Mouse (Mus musculus) bone marrow macrophage, adult 2 months (primary cell): Measurements from ENCODE around the gene Marc2. TPM values are rescaled to one million over a fixed set of nuclear protein-coding genes. Genes with fewer than 3 reads are reported as not detected.

ENCODE experiments used
- H3K27ac ChIP-seq: 2 replicates; pipeline ENCODE4 v1.5.1; 2012; ENCODE audit warnings: low read depth, low read length; ENCODE audit not compliant: insufficient read depth
- H3K4me1 ChIP-seq: 2 replicates; pipeline ENCODE4 v1.6.1; 2012; ENCODE audit warnings: low read length; ENCODE audit not compliant: control insufficient read depth, insufficient read depth
- H3K4me3 ChIP-seq: 2 replicates; pipeline ENCODE4 v1.5.1; 2012; ENCODE audit warnings: mild to moderate bottlenecking, low read length, moderate library complexity; ENCODE audit not compliant: insufficient read depth
- CTCF ChIP-seq: IDR thresholded peaks from 2 replicates; pipeline ENCODE4 v1.5.1; 2012; ENCODE audit warnings: low read depth, mild to moderate bottlenecking, low read length, moderate library complexity
- POLR2A ChIP-seq: IDR thresholded peaks from 2 replicates; pipeline ENCODE4 v1.6.1; 2012; ENCODE audit warnings: mild to moderate bottlenecking, low read depth, low read length, borderline replicate concordance
- polyA plus RNA-seq: library from polyadenylated mRNA; stranded (reverse); fragments of >200 nt; gene quantifications from 2 replicates; pipeline ENCODE4 v1.2.4, GENCODE M21; 2012; ENCODE audit not compliant: missing spikeins, insufficient read depth, insufficient read length

The Marc2 gene
- polyA plus RNA-seq, 1 experiment: 143 TPM

- TF ChIP-seq POLR2A (no peak), CTCF (no peak)
- H3K27ac ChIP-seq: no peak overlapping the region
- H3K4me1 ChIP-seq: peaks cover 3% of the 10 kb centered on the region
- H3K4me3 ChIP-seq: no peak overlapping the region
Observed at GRCm38 (mm10) chr1:184836350-184836749, 9.9 kb downstream of the Marc2 start.

- no peak overlapping the region for H3K27ac ChIP-seq
- no peak overlapping the region for H3K4me3 ChIP-seq
- no peak for TF ChIP-seq CTCF
- no peak for TF ChIP-seq POLR2A
- H3K4me1 ChIP-seq: no peaks in the 10 kb centered on the region
Observed at GRCm38 (mm10) chr1:184833499-184833898, 12.8 kb downstream of the Marc2 start.

GRCm38 (mm10) chr1:184832211-184832610, 14.0 kb downstream of the Marc2 start:
- no peaks in the 10 kb centered on the region for H3K4me1 ChIP-seq
- H3K27ac ChIP-seq: no peak overlapping the region
- TF ChIP-seq CTCF (peak; percentile 86), POLR2A (no peak)
- H3K4me3 ChIP-seq: no peak overlapping the region

GRCm38 (mm10) chr1:184829897-184830296, 16.4 kb downstream of the Marc2 start:
- Histone ChIP-seq H3K27ac (no peak overlapping the region), H3K4me3 (no peak overlapping the region), H3K4me1 (no peaks in the 10 kb centered on the region)
- TF ChIP-seq CTCF (no peak), POLR2A (no peak)

GRCm38 (mm10) chr1:184827175-184827701, 19.0 kb downstream of the Marc2 start:
- TF ChIP-seq POLR2A: no peak
- TF ChIP-seq CTCF: no peak
- Histone ChIP-seq H3K4me1 (peaks cover 8% of the 10 kb centered on the region), H3K4me3 (no peak overlapping the region), H3K27ac (no peak overlapping the region)

GRCm38 (mm10) chr1:184825093-184825492, 21.2 kb downstream of the Marc2 start:
- TF ChIP-seq CTCF (no peak), POLR2A (no peak)
- Histone ChIP-seq H3K27ac (no peak overlapping the region), H3K4me3 (peak overlapping the region; percentile 7; the same call in 1 of the 2 replicates), H3K4me1 (peaks cover 8% of the 10 kb centered on the region)

GRCm38 (mm10) chr1:184824439-184824851, 21.8 kb downstream of the Marc2 start:
- Histone ChIP-seq H3K4me3 (peak overlapping the region; percentile 7; the same call in 1 of the 2 replicates), H3K27ac (no peak overlapping the region), H3K4me1 (peaks cover 8% of the 10 kb centered on the region)
- TF ChIP-seq CTCF (peak; percentile 80), POLR2A (no peak)

- Histone ChIP-seq H3K27ac (no peak overlapping the region), H3K4me1 (peaks cover 8% of the 10 kb centered on the region), H3K4me3 (no peak overlapping the region)
- TF ChIP-seq POLR2A: no peak
- TF ChIP-seq CTCF: no peak
Observed at GRCm38 (mm10) chr1:184822678-184823077, 23.6 kb downstream of the Marc2 start.

- no peak for TF ChIP-seq POLR2A
- TF ChIP-seq CTCF: 0 out of 2 replicates have a peak, but pooled peaks have one; percentile 17
- Histone ChIP-seq H3K4me3 (no peak overlapping the region), H3K27ac (no peak overlapping the region), H3K4me1 (no peaks in the 10 kb centered on the region)
Observed at GRCm38 (mm10) chr1:184817768-184818167, 28.5 kb downstream of the Marc2 start.

GRCm38 (mm10) chr1:184811716-184812250, 34.5 kb downstream of the Marc2 start:
- TF ChIP-seq POLR2A (no peak), CTCF (no peak)
- H3K4me1 ChIP-seq: peaks cover 16% of the 10 kb centered on the region
- H3K27ac ChIP-seq: no peak overlapping the region
- no peak overlapping the region for H3K4me3 ChIP-seq
